Mouse (Mus musculus) large intestine, adult 2 months (tissue): ENCODE results near the gene Tgif2. TPM values are rescaled to one million over a fixed set of nuclear protein-coding genes. Genes with fewer than 3 reads are reported as not detected.
A peak's percentile ranks its signal among the peaks of the same experiment; 100 is the strongest.
"Not testable (repeated sequence)": the region's sequence is repeated elsewhere in the genome, so short reads cannot be mapped to it uniquely, and the experiment has no call there.

ENCODE experiments used
- DNase-seq: peaks from one replicate; pipeline ENCODE4 v3.0.0-alpha.2; 2012; ENCODE audit warnings: low read depth, low spot score
- WGBS: fragments of 180-500 bp; shearing (Covaris S2); methylation state at CpG from one replicate; pipeline ENCODE4 v1.1.7; 2018; 5-methylcytosine and 5-hydroxymethylcytosine counted together
- polyA plus RNA-seq: library from polyadenylated mRNA; depleted of rRNA; stranded (reverse); fragments of >200 nt; gene quantifications from 2 replicates; pipeline ENCODE4 v1.2.3, GENCODE M21; 2012

The Tgif2 gene
- polyA plus RNA-seq, 1 experiment, result 3.2 TPM

DNA sequence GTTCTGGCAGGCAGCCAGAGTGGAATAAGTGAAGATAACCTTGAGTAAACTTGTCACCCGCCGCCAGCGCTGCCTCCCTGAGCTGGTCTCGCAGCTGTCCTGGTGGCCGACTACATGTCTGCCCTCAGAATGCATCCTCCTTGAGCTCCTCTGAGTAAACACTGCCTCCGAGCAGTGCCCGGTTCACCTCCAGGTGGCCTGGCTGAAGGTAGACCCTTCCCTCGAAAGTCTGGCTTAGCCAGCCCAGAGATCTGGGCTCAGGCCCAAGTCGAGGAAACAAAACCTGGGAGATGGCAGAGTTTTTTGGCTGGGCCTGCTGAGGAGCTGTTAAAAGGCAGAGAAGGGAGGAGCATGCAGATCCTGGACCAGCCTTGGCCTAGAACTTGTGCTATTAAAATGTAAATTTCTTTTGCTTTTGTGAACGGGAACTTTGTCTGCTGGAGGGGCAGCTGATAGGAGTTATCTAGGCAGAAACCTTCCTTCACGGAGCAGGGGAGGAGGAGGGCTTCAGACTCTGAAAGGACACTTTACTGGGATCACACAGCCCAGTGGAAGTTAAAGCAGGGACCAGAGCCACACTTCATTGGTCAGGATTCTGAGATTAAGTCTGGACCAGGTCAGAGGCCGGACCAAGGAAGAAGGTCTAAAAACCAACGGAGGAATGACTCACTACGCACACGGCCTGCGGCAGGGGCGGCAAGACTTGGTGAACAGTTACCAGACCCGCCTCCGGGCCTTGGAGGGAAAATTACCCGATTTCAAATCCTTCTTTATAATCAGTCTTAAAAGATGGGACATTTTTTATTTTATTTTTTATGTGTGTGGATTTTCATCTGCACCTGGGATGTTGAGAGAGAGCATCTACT lies 2.3 kb downstream of the Tgif2 start:
- WGBS, result 16% methylated on average over 20 of the region's 20 CpGs
- no peak for DNase-seq

GRCm38 (mm10) chr2:156842711-156843110 lies 2.9 kb downstream of the Tgif2 start:
- 64% methylated on average over 11 of the region's 11 CpGs for WGBS
- no peak for DNase-seq

- no peak for DNase-seq
- WGBS, result 49% methylated on average over 10 of the region's 10 CpGs
Measured at GRCm38 (mm10) chr2:156843331-156843730, 3.5 kb downstream of the Tgif2 start.

DNA sequence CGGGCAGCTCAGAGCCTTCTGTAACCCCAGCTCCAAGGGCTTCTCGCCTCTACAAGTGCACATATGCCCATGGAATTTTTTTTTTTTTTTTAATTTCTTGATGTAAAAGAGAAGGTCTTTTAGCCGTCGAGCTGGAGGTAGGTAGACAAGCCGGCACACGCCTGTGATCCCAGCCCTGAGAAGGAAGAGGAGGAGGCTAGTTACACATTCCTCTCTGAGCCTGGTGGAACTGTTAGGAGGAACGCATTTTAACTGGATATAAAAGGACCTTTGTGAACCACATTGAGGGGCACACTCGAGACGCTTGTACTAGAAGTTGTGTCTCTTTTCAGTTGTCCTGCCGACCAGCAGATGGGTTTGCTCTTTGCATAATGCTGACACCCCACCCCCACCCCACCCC lies 4.9 kb downstream of the Tgif2 start:
- WGBS, result 79% methylated on average over 10 of the region's 10 CpGs
- no peak for DNase-seq

- no peak for DNase-seq
- 77% methylated on average over 6 of the region's 6 CpGs for WGBS
Measured at GRCm38 (mm10) chr2:156847653-156848052, 7.8 kb downstream of the Tgif2 start.

GRCm38 (mm10) chr2:156848526-156849182 lies 8.8 kb downstream of the Tgif2 start:
- WGBS, result 80% methylated on average over 6 of the region's 6 CpGs
- DNase-seq, result no peak

DNA sequence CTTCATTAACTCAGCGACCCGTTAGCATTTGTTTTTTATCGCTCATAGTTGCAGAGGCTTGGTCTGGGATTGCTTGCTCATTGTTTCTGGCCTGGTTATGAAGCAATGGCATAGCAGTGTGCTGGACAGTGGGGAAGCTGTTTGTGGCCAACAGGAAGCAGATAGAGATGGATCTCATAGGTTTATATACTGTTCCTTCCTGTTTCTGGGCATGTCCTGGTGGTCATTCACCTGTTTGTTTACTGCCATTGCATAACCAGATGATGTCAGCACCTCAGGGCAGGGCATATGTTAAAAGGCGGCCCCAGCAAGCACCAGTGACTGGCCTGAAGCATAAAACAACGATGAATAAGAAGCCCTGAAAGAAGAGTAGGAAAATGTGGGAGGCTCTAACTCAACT lies 10.7 kb downstream of the Tgif2 start:
- WGBS, result 54% methylated on average over 5 of the region's 5 CpGs

GRCm38 (mm10) chr2:156853584-156853983 lies 13.8 kb downstream of the Tgif2 start:
- WGBS, result 32% methylated on average over 10 of the region's 13 CpGs
- DNase-seq, result not testable (repeated sequence)

More for the DNA sequence above, 10.7 kb downstream of the Tgif2 start:
- no peak for DNase-seq

- DNase-seq, result not testable (repeated sequence)
- WGBS, result 27% methylated on average over 13 of the region's 13 CpGs
Measured at GRCm38 (mm10) chr2:156853999-156854771, 14.4 kb downstream of the Tgif2 start.

GRCm38 (mm10) chr2:156856311-156856710 lies 16.5 kb downstream of the Tgif2 start:
- DNase-seq, result no peak

GRCm38 (mm10) chr2:156857385-156857791 lies 17.6 kb downstream of the Tgif2 start:
- no peak for DNase-seq
- 47% methylated on average over 3 of the region's 3 CpGs for WGBS

More at GRCm38 (mm10) chr2:156856311-156856710, 16.5 kb downstream of the Tgif2 start:
- WGBS, result 92% methylated on average over 1 of the region's 1 CpGs

DNA sequence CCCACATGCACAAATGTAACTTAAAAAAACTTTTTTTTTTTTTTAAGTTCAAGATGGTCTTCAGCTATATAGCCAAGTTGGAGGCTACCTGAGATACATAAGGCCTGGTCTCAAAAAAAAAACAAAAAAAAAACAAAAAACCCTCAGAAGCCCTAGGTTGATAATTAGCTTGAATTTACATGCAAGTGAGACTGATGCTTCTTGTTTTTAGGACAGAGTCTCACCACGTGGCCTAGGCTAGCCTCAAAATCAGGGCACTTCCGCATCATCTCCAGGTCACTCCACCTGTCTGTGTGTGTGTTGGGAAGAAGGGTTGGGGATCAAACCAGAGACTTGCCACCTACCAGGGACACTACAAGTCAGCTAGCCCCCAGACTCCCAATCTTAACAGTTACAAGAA lies 18.0 kb downstream of the Tgif2 start, which contains the start of gene 4930518I15Rik:
TSS of gene 4930518I15Rik (minus strand) at position 112 of the 400 bp plus-strand sequence.
- WGBS, result 75% methylated on average over 2 of the region's 2 CpGs

GRCm38 (mm10) chr2:156858671-156859070 lies 18.9 kb downstream of the Tgif2 start:
- no peak for DNase-seq
- WGBS, result 77% methylated on average over 7 of the region's 7 CpGs

More for the DNA sequence above, 18.0 kb downstream of the Tgif2 start, which contains the start of gene 4930518I15Rik:
- no peak for DNase-seq

GRCm38 (mm10) chr2:156862041-156862717 lies 22.4 kb downstream of the Tgif2 start:
- WGBS, result under 1% methylated on average over 19 of the region's 19 CpGs
- DNase-seq, result no peak

GRCm38 (mm10) chr2:156862772-156863486 lies 23.1 kb downstream of the Tgif2 start, which contains the start of gene Rab5if:
Gene Rab5if, plus strand, starts transcription at chr2:156863128.
- peak; percentile 80 for DNase-seq
- under 1% methylated on average over 98 of the region's 98 CpGs for WGBS

DNA sequence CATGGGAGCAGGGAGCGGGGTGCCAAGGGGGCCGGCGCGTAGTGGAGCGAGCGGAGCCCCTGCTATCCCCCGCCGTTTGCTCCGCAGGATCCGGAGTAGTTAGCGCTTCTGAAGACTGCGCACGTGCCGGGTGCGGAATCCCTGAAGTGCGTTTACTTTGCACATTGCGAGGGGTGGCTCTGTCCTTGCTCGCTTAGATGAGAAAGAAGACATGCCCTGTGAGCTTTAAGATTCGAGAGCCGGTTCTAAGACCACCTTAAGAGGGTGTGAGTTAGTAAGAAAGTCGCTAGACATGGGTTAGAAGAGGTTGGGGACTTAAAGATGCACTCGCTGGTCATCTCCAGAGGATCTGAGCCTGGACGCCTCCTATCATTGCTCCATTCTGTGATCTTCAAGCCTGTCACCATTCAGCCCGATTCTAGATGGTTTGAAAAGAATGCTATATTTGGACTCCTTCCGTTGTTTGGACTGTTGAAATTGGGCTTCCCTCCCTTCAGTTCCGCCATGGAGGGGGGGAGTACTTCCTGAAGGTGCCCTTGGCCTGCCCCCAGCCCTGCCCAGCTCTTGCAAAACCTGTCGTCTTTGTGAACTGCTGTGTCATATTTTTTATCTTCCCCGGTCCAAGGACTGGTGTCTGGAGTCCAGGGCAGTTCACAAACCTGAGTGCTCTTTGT lies 23.8 kb downstream of the Tgif2 start:
- DNase-seq, result no peak
- WGBS, result under 1% methylated on average over 28 of the region's 28 CpGs

- 31% methylated on average over 3 of the region's 3 CpGs for WGBS
Measured at GRCm38 (mm10) chr2:156864481-156864880, 24.7 kb downstream of the Tgif2 start.

GRCm38 (mm10) chr2:156868994-156869393 lies 29.2 kb downstream of the Tgif2 start:
- DNase-seq, result no peak
- 38% methylated on average over 8 of the region's 8 CpGs for WGBS

More at GRCm38 (mm10) chr2:156864481-156864880, 24.7 kb downstream of the Tgif2 start:
- no peak for DNase-seq
